21 mouse cellular contexts compared by ENCODE assay signal in the genomic region with DNA sequence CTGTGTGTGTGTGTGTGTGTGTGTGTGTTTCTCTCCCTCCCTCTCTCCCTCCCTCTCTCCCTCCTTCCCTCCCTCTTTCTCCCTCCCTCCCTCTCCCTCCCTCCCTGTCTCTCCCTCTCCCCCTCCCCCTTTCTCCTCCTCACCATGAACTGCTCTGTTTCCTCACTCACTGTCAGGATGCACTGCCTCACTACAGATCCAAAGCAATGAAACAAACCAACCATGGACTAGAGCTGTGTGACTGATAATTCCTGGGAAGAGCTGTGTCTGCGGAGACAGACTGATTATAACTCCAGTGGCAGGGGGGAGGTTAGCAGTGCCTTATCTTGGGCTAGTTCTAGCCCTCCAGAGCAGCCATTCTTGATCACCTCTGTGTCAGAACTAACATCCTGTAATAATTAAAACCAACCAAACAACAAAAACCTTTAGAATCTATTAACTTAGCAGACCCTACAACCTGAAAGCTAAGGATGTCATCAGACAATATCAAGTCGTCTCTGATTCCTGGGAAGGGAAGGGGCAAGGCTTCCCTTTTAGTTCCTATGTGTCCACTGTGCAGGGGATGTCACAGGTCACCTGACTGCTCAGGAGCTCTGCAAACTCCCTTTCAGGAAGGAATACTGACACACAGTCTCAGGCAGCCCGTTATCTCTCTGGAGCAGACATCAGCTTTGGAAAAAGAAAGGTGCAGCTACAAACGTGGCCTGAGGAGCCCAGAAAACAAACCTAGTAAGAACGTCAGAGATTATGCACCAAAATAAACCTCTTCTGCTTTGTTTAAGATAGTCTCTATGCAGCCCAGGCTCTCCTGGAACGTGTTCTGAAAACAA. TPM values are rescaled to one million over a fixed set of nuclear protein-coding genes. Genes with fewer than 3 reads are reported as not detected.
DNase-seq lines count a peak whose midpoint lies in the region; ATAC-seq and TF ChIP-seq lines count a peak whose summit lies in the region.
"Had no signal": no experiment of that assay in that cellular context is flagged by ENCODE, and none has a peak within 500 bp of the region (broad histone marks: within the 10 kb centered on the region; RNA-seq: fewer than 3 reads in every experiment).

No protein-coding gene starts in this region.

- no peak for TF ChIP-seq POLR2A in MEL (IDR thresholded peaks at IDR 0.05; ENCODE audit: control insufficient read depth in 1 of 2, insufficient read depth in 1 of 2, low read depth in 1 of 2, low read length in 2 of 2, poor library complexity in 1 of 2)

- H3K4me2 ChIP-seq in heart, embryonic 12.5 days: no peak overlapping the region
- no peak overlapping the region for H3K4me2 ChIP-seq in liver, embryonic 15.5 days
- H3K4me2 ChIP-seq: forebrain, embryonic 12.5 days; limb, embryonic 13.5 days; lung, embryonic 15.5 days; midbrain, embryonic 13.5 days had no signal

- no peak overlapping the region for H3K9ac ChIP-seq in heart, embryonic 12.5 days
- no peak overlapping the region for H3K9ac ChIP-seq in MEL (ENCODE audit: control insufficient read depth, low read depth, low read length, poor library complexity, severe bottlenecking)
- no peak overlapping the region for H3K9ac ChIP-seq in liver, embryonic 15.5 days
- H3K9ac ChIP-seq: forebrain, embryonic 12.5 days; limb, embryonic 13.5 days; lung, embryonic 15.5 days; midbrain, embryonic 13.5 days had no signal

- peak overlapping the region; percentile 50 for H3K27ac ChIP-seq in heart, embryonic 12.5 days (ENCODE audit: poor library complexity, severe bottlenecking)
- H3K27ac ChIP-seq in MEL (ENCODE audit: control insufficient read depth, low read depth, low read length): no peak overlapping the region
- H3K27ac ChIP-seq in liver, embryonic 15.5 days (replicated peaks): no peak overlapping the region
- H3K27ac ChIP-seq: forebrain, embryonic 12.5 days; gastrocnemius, adult 2 months; kidney, postnatal 0 days; limb, embryonic 13.5 days; lung, embryonic 15.5 days; macrophage; midbrain, embryonic 13.5 days; stomach, postnatal 0 days had no signal

- intact Hi-C loops in heart, postnatal 10 days (cut with DNase I): no loop called here

- H3K36me3 ChIP-seq in heart, embryonic 12.5 days: no peaks in the 10 kb centered on the region
- peaks cover 0 to 12% of the 10 kb centered on the region in 2 experiments; a peak in 2 of 4 replicates for H3K36me3 ChIP-seq in MEL (ENCODE audit: control insufficient read depth in 1 of 2, insufficient read depth in 2 of 2, low read length in 2 of 2)
- H3K36me3 ChIP-seq in liver, embryonic 15.5 days (replicated peaks): no peaks in the 10 kb centered on the region
- H3K36me3 ChIP-seq: forebrain, embryonic 12.5 days; limb, embryonic 13.5 days; lung, embryonic 15.5 days; midbrain, embryonic 13.5 days had no signal

- H3K27me3 ChIP-seq in heart, embryonic 12.5 days (replicated peaks): no peaks in the 10 kb centered on the region
- H3K27me3 ChIP-seq in MEL (ENCODE audit: control insufficient read depth in 1 of 2, insufficient read depth in 2 of 2, low read length in 2 of 2): no peaks in the 10 kb centered on the region
- no peaks in the 10 kb centered on the region for H3K27me3 ChIP-seq in liver, embryonic 15.5 days
- H3K27me3 ChIP-seq: forebrain, embryonic 12.5 days; limb, embryonic 13.5 days; lung, embryonic 15.5 days; midbrain, embryonic 13.5 days had no signal

- 21% methylated on average over 6 of the region's 6 CpGs for WGBS in heart, embryonic 12.5 days
- WGBS in liver, embryonic 15.5 days (ENCODE audit: insufficient replicate concordance): 12% methylated on average over 6 of the region's 6 CpGs

- TF ChIP-seq EP300 in MEL (IDR thresholded peaks at IDR 0.05; ENCODE audit: low read depth in 1 of 2, low read length in 2 of 2): peak in 1 of 2 experiments; percentile 42; a peak in 2 of 4 replicates

- no peak for DNase-seq in heart, postnatal 10 days
- DNase-seq in MEL (ENCODE audit: low read depth, low spot score): peak; percentile 72
- DNase-seq in c-Kit-positive CD71-positive TER-119-positive erythroid progenitor cells, embryonic 14.5 days (ENCODE audit: low spot score): peak; percentile 50
- no peak for DNase-seq in testis, postnatal 14 days (ENCODE audit: low spot score)
- no peak for DNase-seq in right cerebral cortex, adult 2 months (ENCODE audit: low spot score in 2 of 2)
- DNase-seq: adrenal gland, adult 8-10 months; B cell, adult 2 months; cerebellum, adult 11 months; cerebellum, postnatal 14 days; gastrocnemius, adult 2 months; heart, postnatal 4 days; kidney, adult 18-20 months had no signal

- TF ChIP-seq RAD21 in MEL (IDR thresholded peaks at IDR 0.05; ENCODE audit: low read depth, low read length): no peak

- ATAC-seq in heart, embryonic 12.5 days (ENCODE audit: insufficient number of reproducible peaks, low FRiP score): peak; percentile 87
- ATAC-seq in liver, embryonic 15.5 days (ENCODE audit: insufficient read depth): peak; percentile 62
- ATAC-seq: midbrain, embryonic 13.5 days had no signal

- TF ChIP-seq CTCF in MEL (IDR thresholded peaks at IDR 0.05 in 2 of 3, conservative IDR thresholded peaks at IDR 0.05 in 1 of 3; ENCODE audit: control insufficient read depth in 1 of 3, insufficient read depth in 1 of 3, low read depth in 2 of 3, low read length in 3 of 3, poor library complexity in 1 of 3, severe bottlenecking in 1 of 3): no peak

- no peaks in the 10 kb centered on the region for H3K79me2 ChIP-seq in MEL (ENCODE audit: control insufficient read depth, insufficient read depth, low read length, poor library complexity)

- no peak overlapping the region for H3K4me3 ChIP-seq in heart, embryonic 12.5 days
- H3K4me3 ChIP-seq in MEL (ENCODE audit: control insufficient read depth in 1 of 2, insufficient read depth in 1 of 2, low read depth in 2 of 2, low read length in 2 of 2): no peak overlapping the region
- H3K4me3 ChIP-seq in liver, embryonic 15.5 days (replicated peaks): no peak overlapping the region
- H3K4me3 ChIP-seq: forebrain, embryonic 12.5 days; gastrocnemius, adult 2 months; limb, embryonic 13.5 days; lung, embryonic 15.5 days; midbrain, embryonic 13.5 days had no signal

- no peaks in the 10 kb centered on the region for H3K9me3 ChIP-seq in heart, embryonic 12.5 days (replicated peaks)
- no peaks in the 10 kb centered on the region for H3K9me3 ChIP-seq in MEL (replicated peaks; ENCODE audit: insufficient read depth, low read length)
- no peaks in the 10 kb centered on the region for H3K9me3 ChIP-seq in liver, embryonic 15.5 days (replicated peaks)
- H3K9me3 ChIP-seq: forebrain, embryonic 12.5 days; limb, embryonic 13.5 days; lung, embryonic 15.5 days; midbrain, embryonic 13.5 days had no signal

- H3K4me1 ChIP-seq in heart, embryonic 12.5 days (replicated peaks): peaks cover 26% of the 10 kb centered on the region
- peaks cover 0 to 26% of the 10 kb centered on the region in 2 experiments; a peak in 3 of 4 replicates for H3K4me1 ChIP-seq in MEL (ENCODE audit: control insufficient read depth in 1 of 2, insufficient read depth in 2 of 2, low read length in 2 of 2)
- H3K4me1 ChIP-seq in liver, embryonic 15.5 days (replicated peaks): peaks cover 14% of the 10 kb centered on the region
- H3K4me1 ChIP-seq: limb, embryonic 13.5 days; lung, embryonic 15.5 days had no signal

TF ChIP-seq in MEL, 35 proteins besides CTCF, POLR2A, EP300 and RAD21:
- TF ChIP-seq TAL1 (IDR thresholded peaks at IDR 0.05; ENCODE audit: low read length): peak; percentile 85
- no peak for TF ChIP-seq POLR2AphosphoS5 (IDR thresholded peaks at IDR 0.05; ENCODE audit: borderline replicate concordance, low read depth, low read length)
- peak; percentile 72 for TF ChIP-seq USF1 (IDR thresholded peaks at IDR 0.05; ENCODE audit: low read depth, low read length)
- TF ChIP-seq MEF2A (IDR thresholded peaks at IDR 0.05; ENCODE audit: extremely low read depth, insufficient replicate concordance, low read depth, low read length, poor library complexity, severe bottlenecking): no peak
- TF ChIP-seq ZC3H11A (IDR thresholded peaks at IDR 0.05; ENCODE audit: low read depth, low read length): no peak
- no peak for TF ChIP-seq KAT2A (conservative IDR thresholded peaks at IDR 0.05; ENCODE audit: low read depth, low read length)
- TF ChIP-seq ETS1 (IDR thresholded peaks at IDR 0.05; ENCODE audit: low read depth, low read length): peak; percentile 27; the same call in 1 of the 2 replicates
- peak; percentile 47; the same call in 1 of the 2 replicates for TF ChIP-seq TCF12 (IDR thresholded peaks at IDR 0.05; ENCODE audit: low read depth, low read length)
- no peak for TF ChIP-seq MYC (IDR thresholded peaks at IDR 0.05; ENCODE audit: low read depth, low read length)
- peak; percentile 63 for TF ChIP-seq GATA1 (IDR thresholded peaks at IDR 0.05; ENCODE audit: low read depth, low read length)
- no peak for TF ChIP-seq CHD2 (IDR thresholded peaks at IDR 0.05; ENCODE audit: low read length)
- no peak for TF ChIP-seq HCFC1 (IDR thresholded peaks at IDR 0.05; ENCODE audit: low read depth, low read length)
TF ChIP-seq in MEL: peak in this region for 5.

RNA-seq across cellular contexts. Expression of gene Lysmd4, which starts 12.1 kb away (rescaled TPM):
- 13.9 and 14.9 TPM in 2 replicates for polyA plus RNA-seq in heart, embryonic 12.5 days (2016; fragmentation: Nextera tagmentation; extraction: Ambion mirVana)
- 10 to 100 TPM; 15.5 to 17.7 TPM for total RNA-seq in heart, postnatal 10 days (2021)
- total RNA-seq in MEL (2012; rRNA removed): 5.0 and 5.2 TPM in 2 replicates
- 1 to 10 TPM in 1 of 2 experiments, not detected in 1; 7.9 TPM for polyA plus RNA-seq in MEL (2012; ENCODE audit: insufficient read depth in 1 of 2, insufficient read length in 2 of 2, low read depth in 1 of 2, low replicate concordance in 2 of 2, missing spikeins in 1 of 2)
- 3.2 and 4.0 TPM in 2 replicates for polyA plus RNA-seq in liver, embryonic 15.5 days (2015; fragmentation: Nextera tagmentation; extraction: Ambion mirVana)

Comparison
In these comparisons a context has a peak if more than half of its experiments do, and no peak if none do; other contexts are left out.
1. DNase-seq: peak in MEL (single experiment) and c-Kit-positive CD71-positive TER-119-positive erythroid progenitor cells, embryonic 14.5 days (single experiment); none in heart, postnatal 10 days (0 of 2), testis, postnatal 14 days (single experiment) and right cerebral cortex, adult 2 months (0 of 2).